Mouse (Mus musculus): ENCODE measurements at regions not wholly inside any gene's neighbourhood (a gene's known extent, or its start where the extent isn't known, plus 50 kb on each side); places are given as distances from the start of the nearest gene placed in this dataset.

- DNase-seq (ENCODE audit: low spot score in 2 of 2): no peak
Measured at GRCm38 (mm10) chr8:12136178-12136455, 142.5 kb upstream of the A230072I06Rik start.

GRCm38 (mm10) chr8:12137496-12137895, 141.1 kb upstream of the A230072I06Rik start:
- DNase-seq (ENCODE audit: low spot score in 2 of 2): no peak

DNA sequence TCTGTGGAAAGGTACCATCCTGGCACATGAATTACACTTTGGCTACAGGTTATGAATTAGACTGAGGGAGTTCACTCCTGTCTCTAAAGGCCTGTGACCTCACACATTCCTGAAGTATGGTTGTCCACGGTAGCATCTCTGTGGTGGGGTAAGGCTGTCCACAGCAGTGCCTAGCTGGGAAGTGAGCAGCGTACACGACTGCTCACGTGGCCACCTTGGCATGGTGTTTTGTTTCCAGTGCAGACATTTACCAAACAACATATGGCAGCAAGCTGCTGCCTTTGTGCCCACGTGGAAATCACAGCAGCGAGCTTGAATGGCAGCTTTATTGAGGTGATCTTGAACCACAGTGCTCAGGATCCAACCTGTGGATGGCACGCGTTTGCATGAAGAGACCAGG, 140.7 kb upstream of the A230072I06Rik start:
- DNase-seq (ENCODE audit: low spot score in 2 of 2): no peak

DNA sequence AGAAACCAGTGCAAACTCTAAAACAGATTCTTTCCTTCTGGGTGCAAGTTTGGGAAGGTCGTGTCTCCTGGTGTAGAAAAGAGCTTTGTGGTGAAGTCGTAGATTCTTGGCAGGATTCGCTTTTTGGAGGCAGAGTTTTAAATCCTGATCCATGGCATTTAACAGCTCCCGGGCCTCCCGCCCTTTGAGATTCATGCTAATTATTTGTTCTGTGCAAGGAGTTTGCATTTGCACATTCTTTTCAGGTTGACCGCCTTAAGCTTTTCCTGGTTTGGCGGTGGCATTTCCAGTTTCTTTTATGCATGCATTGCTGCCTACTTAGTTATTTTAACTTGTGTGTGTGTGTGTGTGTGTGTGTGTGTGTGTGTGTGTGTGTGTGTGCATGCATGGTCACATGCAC, 126.9 kb upstream of the A230072I06Rik start:
- no peak for DNase-seq (ENCODE audit: low spot score in 2 of 2)

DNA sequence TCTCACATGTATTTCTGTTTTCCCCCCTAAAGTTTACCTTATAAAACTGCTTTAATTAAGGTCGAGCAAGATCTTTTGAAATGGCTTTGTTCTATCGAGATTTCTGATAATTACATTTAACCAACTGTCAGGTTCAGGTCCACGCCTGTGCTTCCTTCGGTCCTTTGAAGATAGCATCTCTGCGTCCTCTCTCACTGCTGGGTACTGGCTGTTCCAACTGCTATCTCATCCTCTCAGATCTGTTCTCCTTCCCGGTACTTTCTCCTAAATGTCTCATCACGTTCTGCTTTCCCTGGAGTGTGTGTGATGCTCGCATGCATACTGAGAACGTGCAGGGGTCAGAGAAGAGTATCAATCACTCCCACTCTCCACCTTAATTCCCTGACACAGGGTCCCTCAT, 125.8 kb upstream of the A230072I06Rik start:
- no peak for DNase-seq (ENCODE audit: low spot score in 2 of 2)

DNA sequence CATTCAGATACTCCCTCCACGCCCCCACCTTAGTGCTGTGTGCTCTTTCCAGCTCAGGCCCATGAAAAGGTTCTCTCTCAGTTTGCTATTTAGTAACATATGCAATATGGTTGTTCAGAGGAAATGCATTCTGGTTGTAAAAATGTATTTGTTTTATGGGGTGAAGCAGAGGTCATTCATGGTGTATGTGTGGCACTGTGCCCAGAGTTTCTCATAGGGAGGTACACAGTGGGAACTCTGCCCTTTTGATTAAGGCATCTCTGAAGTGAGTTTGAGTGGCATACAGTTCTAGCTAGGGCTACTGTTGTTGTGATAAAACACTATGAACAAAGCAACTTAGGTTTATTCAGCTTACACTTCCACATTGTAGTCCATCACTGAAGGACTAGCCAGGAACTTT, 121.7 kb upstream of the A230072I06Rik start:
- DNase-seq (ENCODE audit: low spot score in 2 of 2): no peak

DNA sequence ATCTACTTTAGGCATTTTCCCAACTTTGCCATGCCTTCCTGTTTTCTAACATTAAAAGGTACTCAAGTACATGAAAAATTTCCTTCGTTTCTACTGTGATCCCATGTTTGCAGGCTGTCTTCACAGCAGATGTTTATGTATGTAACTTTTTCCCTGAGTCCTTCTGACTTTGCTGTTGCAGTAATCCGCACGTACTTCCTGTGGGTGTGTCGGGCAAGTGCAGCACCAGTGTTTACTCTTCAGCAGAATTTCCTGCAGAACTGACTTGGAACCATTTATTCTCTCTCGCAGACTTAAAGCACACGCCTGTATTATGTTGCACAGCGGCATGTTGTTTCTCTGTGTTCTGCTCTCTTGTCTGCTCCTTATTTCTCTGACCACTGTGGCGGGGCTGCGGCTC, 120.4 kb upstream of the A230072I06Rik start:
- DNase-seq (ENCODE audit: low spot score in 2 of 2): no peak

DNA sequence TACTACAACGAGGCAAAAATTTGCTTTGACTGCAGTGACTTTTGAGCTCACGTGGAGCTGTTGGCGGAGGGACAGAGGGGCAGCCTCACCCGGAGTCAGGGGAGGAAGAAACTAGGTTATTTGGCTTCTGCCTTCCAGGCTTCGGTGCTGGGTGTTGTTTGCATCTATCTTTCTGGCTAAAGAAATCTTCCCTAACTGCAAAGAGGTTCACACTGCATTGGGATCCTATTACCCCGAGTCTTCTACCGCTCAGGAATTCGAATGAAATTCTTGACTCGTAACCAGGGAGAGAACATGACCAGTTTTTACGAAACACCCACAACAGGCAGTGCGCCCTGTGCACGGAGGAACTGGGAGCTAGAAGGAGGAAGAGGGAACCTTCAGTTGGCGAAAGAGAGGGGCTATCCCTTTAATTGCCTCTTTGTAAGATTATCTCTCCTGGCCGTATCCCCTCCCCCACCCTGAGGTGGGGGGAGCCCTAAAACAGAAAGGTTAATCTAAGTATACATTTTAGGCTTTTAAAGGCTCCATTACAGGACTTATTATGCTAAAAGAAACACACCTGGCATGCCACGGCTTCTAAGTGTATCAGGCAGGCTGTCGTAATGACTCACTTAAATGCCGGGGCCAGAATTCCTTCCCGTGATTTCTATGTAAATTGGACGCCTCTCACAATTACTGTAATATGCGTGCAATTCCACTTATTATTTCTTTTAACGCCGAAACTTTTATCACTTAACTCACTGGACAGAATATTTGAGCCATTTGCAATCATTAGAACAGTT, 115.5 kb upstream of the A230072I06Rik start:
- DNase-seq (ENCODE audit: low spot score in 2 of 2): no peak

- DNase-seq (ENCODE audit: low spot score in 2 of 2): no peak
Measured at GRCm38 (mm10) chr8:12165487-12166152, 113.0 kb upstream of the A230072I06Rik start.

DNA sequence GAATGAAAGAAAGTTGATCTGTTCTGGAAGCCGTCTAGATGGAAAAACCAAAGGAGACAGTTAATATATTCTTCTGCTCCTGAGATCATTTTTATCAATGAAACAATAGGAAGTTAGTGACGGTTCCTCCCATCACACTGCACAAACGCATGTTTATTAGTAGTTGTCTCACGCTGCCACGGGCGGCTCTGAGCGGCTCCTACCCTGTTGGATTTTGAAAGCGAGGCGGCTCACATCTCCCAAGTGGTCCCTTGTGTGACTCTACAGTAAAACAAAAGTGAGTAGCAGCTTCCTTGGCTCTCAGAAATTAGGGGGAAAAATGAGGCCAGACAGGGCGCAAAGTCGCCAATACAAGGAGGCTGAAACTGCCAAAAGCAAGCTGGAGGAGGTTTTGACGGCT, 106.8 kb upstream of the A230072I06Rik start:
- no peak for DNase-seq (ENCODE audit: low spot score in 2 of 2)

GRCm38 (mm10) chr8:12175496-12175895, 103.1 kb upstream of the A230072I06Rik start:
- DNase-seq (ENCODE audit: low spot score in 2 of 2): no peak

DNA sequence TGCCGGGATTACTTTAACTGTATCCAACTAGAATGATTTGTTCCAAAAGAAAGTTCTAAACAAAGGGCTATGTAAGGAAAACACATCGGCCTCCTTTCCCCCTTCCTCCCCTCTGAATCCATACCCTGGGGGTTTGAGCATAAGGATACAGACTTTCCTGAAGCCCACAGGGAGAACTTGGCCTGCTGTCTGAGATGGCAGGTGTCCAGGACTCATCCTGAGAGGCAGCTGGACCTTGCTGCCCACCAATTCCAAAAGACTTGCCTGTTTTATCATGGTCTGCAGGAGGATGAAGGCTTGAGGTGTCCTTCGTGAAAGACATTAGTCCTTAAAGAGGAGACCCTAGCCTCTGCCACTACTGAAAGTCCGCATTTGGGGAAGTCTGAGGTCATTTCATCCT, 94.0 kb upstream of the A230072I06Rik start:
- no peak for DNase-seq (ENCODE audit: low spot score in 2 of 2)

GRCm38 (mm10) chr8:12187366-12187765, 91.3 kb upstream of the A230072I06Rik start:
- no peak for DNase-seq (ENCODE audit: low spot score in 2 of 2)

DNA sequence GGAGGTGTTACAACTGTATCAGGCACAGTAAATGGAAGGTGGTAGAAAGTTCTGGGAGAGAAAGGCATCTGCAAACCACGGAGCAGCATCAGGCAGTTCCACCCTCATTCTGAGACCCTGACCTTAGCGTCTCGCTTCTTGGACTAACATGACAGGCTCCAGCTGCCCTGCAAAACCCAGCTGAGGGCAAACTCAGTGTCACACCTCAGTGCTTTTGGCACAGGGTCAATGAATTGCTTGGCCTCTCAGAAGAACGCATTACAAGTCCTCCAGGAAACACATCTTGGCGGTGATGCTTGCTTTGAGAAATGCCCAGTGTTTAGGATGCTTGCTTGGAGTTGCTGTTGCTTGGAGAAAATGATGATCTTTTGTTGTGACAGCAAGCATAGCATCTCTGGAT, 90.2 kb upstream of the A230072I06Rik start:
- no peak for DNase-seq (ENCODE audit: low spot score in 2 of 2)

GRCm38 (mm10) chr8:12188960-12189359, 89.7 kb upstream of the A230072I06Rik start:
- DNase-seq (ENCODE audit: low spot score in 2 of 2): no peak

DNA sequence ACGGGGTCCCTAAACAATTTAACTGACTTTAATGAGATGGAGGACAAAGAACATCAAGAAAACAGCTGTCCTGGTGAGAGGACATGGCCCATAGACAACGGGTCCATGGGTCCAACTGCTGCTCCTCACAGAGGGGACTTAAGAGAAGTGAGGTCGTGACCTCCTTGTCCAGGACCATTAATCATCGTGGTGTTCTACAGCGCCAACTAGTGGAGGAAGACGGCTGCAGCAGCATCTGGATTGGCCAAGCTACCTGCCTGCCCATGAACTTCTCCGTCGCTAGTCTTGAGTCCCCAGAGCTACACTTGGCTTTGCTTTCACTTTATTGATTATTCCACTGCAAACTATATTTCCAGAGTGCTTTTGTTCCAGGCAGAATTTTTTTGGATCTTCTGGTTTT, 86.6 kb upstream of the A230072I06Rik start:
- peak in 1 of 2 experiments; percentile 19 for DNase-seq (ENCODE audit: low spot score in 2 of 2)

DNA sequence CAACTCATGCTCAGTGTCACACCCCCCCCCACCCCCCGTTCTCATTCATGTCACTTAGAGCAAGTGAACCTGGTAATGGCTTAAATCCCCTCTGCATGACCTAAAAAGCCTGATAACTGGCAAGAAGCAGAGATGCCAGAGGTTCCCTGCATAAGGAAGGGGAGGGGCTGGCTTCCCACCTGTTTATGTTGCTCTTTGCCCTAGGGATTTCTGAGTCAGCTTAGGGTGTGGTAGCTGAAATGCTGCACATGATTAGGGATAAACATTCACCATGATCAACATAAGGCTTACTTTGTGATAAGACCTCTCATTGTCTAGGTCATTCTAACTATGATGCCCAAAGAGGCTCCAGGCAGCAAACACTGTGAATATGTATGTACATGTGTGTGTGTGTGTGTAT, 72.7 kb upstream of the A230072I06Rik start:
- no peak for DNase-seq (ENCODE audit: low spot score in 2 of 2)

- no peak for DNase-seq (ENCODE audit: low spot score in 2 of 2)
Measured at GRCm38 (mm10) chr8:12207412-12207811, 71.2 kb upstream of the A230072I06Rik start.

GRCm38 (mm10) chr8:12213774-12214173, 64.8 kb upstream of the A230072I06Rik start:
- DNase-seq (ENCODE audit: low spot score in 2 of 2): no peak

- DNase-seq (ENCODE audit: low spot score in 2 of 2): no peak
Measured at GRCm38 (mm10) chr8:12214205-12215019, 64.2 kb upstream of the A230072I06Rik start.

- DNase-seq (ENCODE audit: low spot score in 2 of 2): no peak
Measured at GRCm38 (mm10) chr8:12221506-12221905, 57.1 kb upstream of the A230072I06Rik start.

GRCm38 (mm10) chr8:12223376-12223775, 55.2 kb upstream of the A230072I06Rik start:
- DNase-seq (ENCODE audit: low spot score in 2 of 2): no peak

Data from spleen, postnatal 10 days (tissue).